Mouse (Mus musculus) ES-Bruce4 (cell line): Measurements from ENCODE around the gene Trim67. TPM values are rescaled to one million over a fixed set of nuclear protein-coding genes. Genes with fewer than 3 reads are reported as not detected.

Experiments
- H3K27ac ChIP-seq: 2 replicates; pipeline ENCODE4 v1.5.1; 2012; ENCODE audit warnings: low read length, inconsistent platforms; ENCODE audit not compliant: insufficient read depth
- H3K27me3 ChIP-seq: 2 replicates; pipeline ENCODE4 v1.6.1; 2012; ENCODE audit warnings: mild to moderate bottlenecking, low read length, inconsistent platforms; ENCODE audit not compliant: control insufficient read depth, poor library complexity, insufficient read depth, severe bottlenecking
- H3K36me3 ChIP-seq: 2 replicates; pipeline ENCODE4 v1.6.1; 2012; ENCODE audit warnings: inconsistent platforms, mild to moderate bottlenecking, low read length, moderate library complexity; ENCODE audit not compliant: control insufficient read depth, poor library complexity, insufficient read depth, severe bottlenecking
- H3K4me1 ChIP-seq: one replicate; pipeline ENCODE4 v1.8.1; 2011; ENCODE audit warnings: low read length; ENCODE audit not compliant: control insufficient read depth, insufficient read depth
- H3K4me3 ChIP-seq: 2 replicates; pipeline ENCODE4 v1.5.1; 2011; ENCODE audit warnings: low read depth, mild to moderate bottlenecking, low read length
- H3K9ac ChIP-seq: 2 replicates; pipeline ENCODE4 v1.6.1; 2012; ENCODE audit warnings: low read depth, mild to moderate bottlenecking, inconsistent platforms; ENCODE audit not compliant: poor library complexity, severe bottlenecking
- H3K9me3 ChIP-seq: replicated peaks from 2 replicates; pipeline ENCODE4 v1.6.1; 2012; ENCODE audit warnings: mild to moderate bottlenecking, low read length, inconsistent platforms; ENCODE audit not compliant: control insufficient read depth, poor library complexity, insufficient read depth, severe bottlenecking
- CTCF ChIP-seq: IDR thresholded peaks from one replicate; pipeline ENCODE4 v1.8.1; 2011; ENCODE audit warnings: low read depth, low read length
- EP300 ChIP-seq: IDR thresholded peaks from 2 replicates; pipeline ENCODE4 v1.6.1; 2011; ENCODE audit warnings: low read depth, low read length; ENCODE audit not compliant: insufficient read depth
- POLR2A ChIP-seq: IDR thresholded peaks from one replicate; pipeline ENCODE4 v1.8.1; 2011; ENCODE audit warnings: low read length; ENCODE audit not compliant: insufficient read depth
- polyA plus RNA-seq: library from polyadenylated mRNA; stranded (reverse); fragments of >200 nt; gene quantifications from 2 replicates; pipeline ENCODE4 v1.2.4, GENCODE M21; 2011; ENCODE audit warnings: low read depth; ENCODE audit not compliant: missing spikeins, insufficient read depth, insufficient read length

Gene Trim67
- polyA plus RNA-seq = 9.1 and 9.4 TPM in 2 replicates

DNA sequence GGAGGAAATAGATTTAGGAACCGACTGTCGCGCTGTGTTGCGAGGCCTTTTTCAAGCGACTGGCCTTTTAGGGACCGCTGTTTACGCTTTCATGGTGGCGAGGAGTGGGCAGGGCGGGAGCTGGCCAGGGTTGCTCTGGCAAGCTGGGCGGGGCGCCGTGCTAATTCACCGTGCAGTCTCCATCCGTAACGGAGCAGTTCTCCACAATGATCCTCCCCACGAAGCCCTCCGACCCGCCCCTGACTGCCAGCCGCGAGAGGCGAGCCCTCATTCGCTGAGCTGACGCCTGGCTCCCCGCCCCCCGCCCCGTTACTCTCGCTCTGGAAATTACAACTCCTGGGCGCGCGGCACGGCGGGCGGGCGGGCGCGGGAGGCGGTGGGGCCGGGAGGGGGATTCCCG, at the start of gene Trim67:
TSS of gene Trim67 (plus strand) at position 385 of the 400 bp plus-strand sequence.
- H3K27me3 ChIP-seq = peaks cover 29% of the 10 kb centered on the region
- peak within 1 kb of the TSS; percentile 36 for H3K9ac ChIP-seq
- H3K36me3 ChIP-seq = no peaks in the 10 kb centered on the region
- no peak for TF ChIP-seq CTCF
- TF ChIP-seq POLR2A = no peak
- TF ChIP-seq EP300 = no peak
- peak within 1 kb of the TSS; percentile 68 for H3K4me3 ChIP-seq
- no peaks in the 10 kb centered on the region for H3K9me3 ChIP-seq
- H3K27ac ChIP-seq = no peak within 1 kb of the TSS
- H3K4me1 ChIP-seq = no peaks in the 10 kb centered on the region

DNA sequence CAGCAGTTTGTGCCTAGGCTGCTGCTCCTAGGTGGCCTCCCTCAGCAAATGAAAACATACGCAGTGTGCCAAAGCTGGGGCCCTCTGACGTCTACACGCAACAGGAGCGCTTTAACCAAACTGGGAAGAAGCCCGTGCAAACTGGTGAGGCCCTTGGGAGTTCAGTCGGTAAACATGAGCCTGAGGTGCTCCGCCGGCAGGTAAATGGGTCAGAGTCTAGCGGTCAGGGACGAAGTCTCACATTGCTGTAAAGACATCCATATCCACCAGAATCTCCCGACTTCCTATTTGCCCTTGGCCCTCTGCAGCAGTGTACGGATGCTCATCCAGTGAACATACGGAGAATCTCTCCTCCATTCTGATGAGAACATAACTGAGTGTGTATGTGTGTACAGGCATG, 46.2 kb upstream of the Trim67 start:
- Histone ChIP-seq H3K4me3 (no peak overlapping the region), H3K27ac (no peak overlapping the region), H3K27me3 (peaks cover 3% of the 10 kb centered on the region), H3K4me1 (no peaks in the 10 kb centered on the region), H3K36me3 (no peaks in the 10 kb centered on the region), H3K9me3 (no peaks in the 10 kb centered on the region), H3K9ac (no peak overlapping the region)
- TF ChIP-seq EP300 (no peak), CTCF (no peak), POLR2A (no peak)

DNA sequence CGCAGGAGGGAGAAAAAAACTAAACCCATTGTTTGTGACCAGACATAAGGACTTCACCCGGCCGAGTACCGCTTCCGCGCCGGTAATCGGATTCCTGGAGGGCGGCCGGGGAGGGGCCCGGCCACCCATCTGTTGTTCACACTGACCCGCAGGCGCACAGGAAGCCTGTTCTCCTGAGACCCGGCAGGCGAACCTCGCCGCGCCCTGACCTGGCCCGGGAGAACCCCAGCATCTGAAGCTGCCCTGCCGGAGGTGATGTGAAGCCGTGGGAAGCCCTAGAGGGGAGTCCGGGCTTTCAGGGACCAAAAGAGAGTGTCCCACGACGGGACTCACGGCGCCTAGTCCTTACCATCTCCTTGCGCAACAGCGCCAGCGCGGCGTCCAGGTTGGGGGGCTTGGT, 41.7 kb upstream of the Trim67 start:
- Histone ChIP-seq H3K36me3 (no peaks in the 10 kb centered on the region), H3K27me3 (peaks cover 6% of the 10 kb centered on the region), H3K4me3 (peak overlapping the region; percentile 68), H3K4me1 (no peaks in the 10 kb centered on the region), H3K27ac (no peak overlapping the region), H3K9me3 (no peaks in the 10 kb centered on the region), H3K9ac (peak overlapping the region; percentile 80)
- no peak for TF ChIP-seq POLR2A
- TF ChIP-seq EP300 = no peak
- TF ChIP-seq CTCF = no peak

DNA sequence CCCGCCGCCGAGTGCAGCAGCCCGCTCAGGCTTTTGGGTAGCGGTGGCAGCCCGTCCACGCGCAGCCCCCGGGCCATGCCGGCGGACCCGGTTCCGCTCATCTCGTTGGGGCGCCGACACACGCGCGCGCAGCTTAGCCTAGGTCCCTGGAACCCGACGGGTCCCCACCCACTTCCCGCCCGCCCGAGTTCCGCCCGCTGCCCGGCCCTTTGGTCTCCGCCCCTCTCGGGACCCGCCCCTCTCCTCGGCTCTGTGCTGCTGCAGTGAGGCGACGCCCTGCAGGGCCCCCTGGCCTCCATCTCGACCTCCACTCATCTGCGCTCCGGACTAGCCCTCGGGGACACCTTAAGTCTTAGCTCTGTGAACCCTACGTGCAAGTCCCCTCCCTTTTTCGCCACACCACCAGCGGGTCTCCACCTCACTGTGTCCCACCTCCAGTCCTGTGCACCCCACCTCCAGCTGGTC, 41.2 kb upstream of the Trim67 start, which contains the start of gene Fam89a:
TSS of gene Fam89a (minus strand) at position 124 of the 465 bp plus-strand sequence.
- Histone ChIP-seq H3K27ac (no peak within 1 kb of the TSS), H3K4me1 (no peaks in the 10 kb centered on the region), H3K36me3 (no peaks in the 10 kb centered on the region), H3K9me3 (no peaks in the 10 kb centered on the region), H3K4me3 (peak within 1 kb of the TSS; percentile 68), H3K27me3 (peaks cover 6% of the 10 kb centered on the region), H3K9ac (peak within 1 kb of the TSS; percentile 80)
- TF ChIP-seq EP300 (no peak), POLR2A (no peak), CTCF (no peak)

DNA sequence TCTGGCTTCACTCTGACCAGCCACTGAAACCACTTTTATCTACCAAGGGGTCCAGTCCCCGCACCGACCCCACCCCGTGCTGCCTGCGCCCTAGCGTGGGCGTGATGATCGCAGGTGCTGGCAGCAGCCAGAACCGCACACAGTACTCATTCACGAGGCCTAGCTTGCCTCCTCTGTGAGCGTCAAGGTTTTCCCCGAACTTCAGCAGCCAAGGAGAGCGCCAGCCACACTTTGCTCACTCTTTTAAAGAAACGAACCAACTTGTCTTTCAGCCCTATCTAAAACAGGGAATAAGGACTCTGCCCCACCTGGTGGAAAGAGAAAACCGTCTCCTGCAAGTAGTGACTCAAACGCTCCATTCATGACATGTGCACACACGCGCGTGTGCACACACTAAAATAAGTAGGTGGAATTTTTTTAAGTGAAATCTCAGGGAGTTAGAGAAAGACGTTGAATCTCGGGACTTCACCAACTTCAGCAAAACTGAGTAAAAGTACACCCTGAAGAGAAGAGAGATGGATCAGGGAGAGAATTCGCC, 40.5 kb upstream of the Trim67 start:
- H3K27me3 ChIP-seq = peaks cover 6% of the 10 kb centered on the region

DNA sequence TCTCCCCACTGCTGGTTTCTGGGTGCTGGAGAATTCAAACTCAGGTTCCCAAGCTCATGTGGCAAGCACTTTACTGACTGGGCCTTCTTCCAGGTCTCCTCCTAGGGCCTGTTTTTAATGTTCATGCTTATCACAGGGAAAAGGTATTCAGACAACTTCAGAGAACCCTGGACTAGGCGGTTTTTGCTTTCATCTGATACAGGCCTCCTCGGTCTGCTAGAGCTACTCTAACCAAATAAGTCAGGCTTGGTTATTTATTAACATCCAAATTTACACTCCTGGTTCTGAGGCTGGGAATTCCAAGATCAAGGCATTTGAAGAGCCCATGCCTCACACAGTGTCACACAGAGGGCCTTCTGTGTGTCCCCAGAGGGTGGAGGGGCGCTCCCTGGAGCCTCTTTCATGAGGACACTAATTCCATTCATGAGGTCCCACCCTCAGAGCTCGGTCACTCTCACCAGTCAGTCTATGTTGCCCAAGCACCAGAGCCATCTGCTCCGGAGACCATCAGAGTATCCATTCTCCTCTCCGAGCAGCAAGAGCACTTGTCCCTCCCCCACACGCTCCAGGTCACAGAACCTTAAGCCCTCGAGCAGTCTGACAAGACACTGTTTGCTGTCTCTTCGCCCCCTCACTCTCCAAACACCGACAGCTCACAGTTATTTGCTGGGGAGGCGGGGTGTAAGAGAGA, 38.6 kb upstream of the Trim67 start:
- Histone ChIP-seq H3K36me3 (no peaks in the 10 kb centered on the region), H3K4me3 (no peak overlapping the region), H3K4me1 (no peaks in the 10 kb centered on the region), H3K27ac (no peak overlapping the region), H3K9ac (no peak overlapping the region), H3K9me3 (no peaks in the 10 kb centered on the region), H3K27me3 (peaks cover 6% of the 10 kb centered on the region)
- no peak for TF ChIP-seq EP300
- no peak for TF ChIP-seq POLR2A
- no peak for TF ChIP-seq CTCF

More for the DNA sequence above, 40.5 kb upstream of the Trim67 start:
- Histone ChIP-seq H3K9me3 (no peaks in the 10 kb centered on the region), H3K36me3 (no peaks in the 10 kb centered on the region), H3K9ac (no peak overlapping the region), H3K4me3 (peak overlapping the region; percentile 50), H3K27ac (no peak overlapping the region), H3K4me1 (no peaks in the 10 kb centered on the region)
- no peak for TF ChIP-seq POLR2A
- TF ChIP-seq CTCF = no peak
- TF ChIP-seq EP300 = no peak
